Mouse (Mus musculus): ENCODE measurements around the gene Pdlim5. TPM values are rescaled to one million over a fixed set of nuclear protein-coding genes. Genes with fewer than 3 reads are reported as not detected.
A peak's percentile ranks its signal among the peaks of the same experiment; 100 is the strongest.

Pdlim5 gene
- total and polyA plus RNA-seq, 3 experiments: 508 to 668 (median 609) TPM

GRCm38 (mm10) chr3:142394000-142394411, 1.5 kb downstream of the Pdlim5 start:
- TF ChIP-seq POLR2A (IDR thresholded peaks at IDR 0.05; ENCODE audit: insufficient read depth, low read depth, low read length) (peak; percentile 45; the same call in 1 of the 2 replicates), EP300 (IDR thresholded peaks at IDR 0.05; ENCODE audit: insufficient read depth, low read depth, low read length) (0 out of 2 replicates have a peak, but pooled peaks have one; percentile 14), CTCF (IDR thresholded peaks at IDR 0.05) (peak; percentile 50)
- peak; percentile 41 to 56 for DNase-seq
- intact Hi-C loops (cut with DNase I): loop anchor here (2.0 to 10.0 kb wide), 3 partner anchors 49 to 171 kb away; partner anchors contain the start of gene Gbp3
- Histone ChIP-seq H3K4me3 (peak overlapping the region; percentile 84), H3K27me3 (ENCODE audit: control insufficient read depth, insufficient read depth, low read length) (no peaks in the 10 kb centered on the region), H3K36me3 (ENCODE audit: control insufficient read depth, insufficient read depth, low read length) (peaks cover 13% of the 10 kb centered on the region; the same call in 1 of the 2 replicates), H3K9ac (ENCODE audit: low read depth, low read length) (peak overlapping the region; percentile 58), H3K4me1 (ENCODE audit: control insufficient read depth, insufficient read depth, low read length) (peaks cover 2% of the 10 kb centered on the region), H3K27ac (peak overlapping the region; percentile 97), H3K79me2 (replicated peaks; ENCODE audit: control insufficient read depth, insufficient read depth, low read length) (no peaks in the 10 kb centered on the region)
- WGBS: 3% methylated on average over 9 of the region's 9 CpGs

DNA sequence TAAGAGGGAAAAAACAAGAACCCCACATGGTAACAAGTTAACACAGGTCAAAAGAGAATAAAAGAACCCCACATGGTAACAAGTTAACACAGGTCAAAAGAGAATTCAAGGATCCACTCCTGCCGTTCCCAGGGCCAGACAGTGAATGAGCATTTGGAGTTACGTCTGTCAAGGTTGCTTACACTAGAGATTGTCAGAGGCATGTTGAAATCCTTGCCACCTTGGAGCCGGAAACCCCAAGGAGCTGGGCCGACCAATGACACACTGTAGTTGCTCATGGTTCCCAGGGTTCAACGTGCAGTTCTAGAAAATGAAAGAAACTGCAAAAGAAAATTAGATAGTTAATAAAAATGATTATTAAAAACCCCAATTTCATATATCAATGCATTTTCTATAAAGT, 4.0 kb downstream of the Pdlim5 start:
- H3K4me1 ChIP-seq (ENCODE audit: control insufficient read depth, insufficient read depth, low read length): peaks cover 9% of the 10 kb centered on the region
- H3K27me3 ChIP-seq (ENCODE audit: control insufficient read depth, insufficient read depth, low read length): no peaks in the 10 kb centered on the region
- peaks cover 33% of the 10 kb centered on the region for H3K36me3 ChIP-seq (ENCODE audit: control insufficient read depth, insufficient read depth, low read length)
- H3K9ac ChIP-seq (ENCODE audit: low read depth, low read length): no peak overlapping the region
- H3K79me2 ChIP-seq (replicated peaks; ENCODE audit: control insufficient read depth, insufficient read depth, low read length): no peaks in the 10 kb centered on the region; the same call in none of the 2 replicates
- intact Hi-C loops (cut with DNase I): loop anchor here (10.0 kb wide), 1 partner anchor 173 kb away; the partner anchor contains the start of gene Gbp3
- no peak for DNase-seq
- peak overlapping the region; percentile 78 for H3K27ac ChIP-seq
- WGBS: 59% methylated on average over 5 of the region's 5 CpGs
- TF ChIP-seq CTCF (IDR thresholded peaks at IDR 0.05): no peak
- no peak for TF ChIP-seq EP300 (IDR thresholded peaks at IDR 0.05; ENCODE audit: insufficient read depth, low read depth, low read length)
- TF ChIP-seq POLR2A (IDR thresholded peaks at IDR 0.05; ENCODE audit: insufficient read depth, low read depth, low read length): no peak
- no peak overlapping the region for H3K4me3 ChIP-seq

- Histone ChIP-seq H3K36me3 (ENCODE audit: control insufficient read depth, insufficient read depth, low read length) (peaks cover 37% of the 10 kb centered on the region), H3K27me3 (ENCODE audit: control insufficient read depth, insufficient read depth, low read length) (no peaks in the 10 kb centered on the region), H3K27ac (peak overlapping the region; percentile 78), H3K4me3 (no peak overlapping the region), H3K9ac (ENCODE audit: low read depth, low read length) (no peak overlapping the region), H3K79me2 (replicated peaks; ENCODE audit: control insufficient read depth, insufficient read depth, low read length) (peaks cover under 1% of the 10 kb centered on the region), H3K4me1 (ENCODE audit: control insufficient read depth, insufficient read depth, low read length) (peaks cover 10% of the 10 kb centered on the region)
- 43% methylated on average over 2 of the region's 2 CpGs for WGBS
- peak; percentile 53; the same call in 1 of the 2 replicates for TF ChIP-seq POLR2A (IDR thresholded peaks at IDR 0.05; ENCODE audit: insufficient read depth, low read depth, low read length)
- no peak for TF ChIP-seq CTCF (IDR thresholded peaks at IDR 0.05)
- 0 out of 2 replicates have a peak, but pooled peaks have one; percentile 69 for TF ChIP-seq EP300 (IDR thresholded peaks at IDR 0.05; ENCODE audit: insufficient read depth, low read depth, low read length)
- intact Hi-C loops (cut with DNase I): loop anchor here (10.0 kb wide), 1 partner anchor 175 kb away; the partner anchor contains the start of gene Gbp3
- DNase-seq: peak in 1 of 2 experiments; percentile 61
Observed at GRCm38 (mm10) chr3:142390288-142390687, 5.2 kb downstream of the Pdlim5 start.

- H3K9ac ChIP-seq (ENCODE audit: low read depth, low read length): no peak overlapping the region
- WGBS: 46% methylated on average over 4 of the region's 4 CpGs
Observed at GRCm38 (mm10) chr3:142388189-142388588, 7.3 kb downstream of the Pdlim5 start.

DNA sequence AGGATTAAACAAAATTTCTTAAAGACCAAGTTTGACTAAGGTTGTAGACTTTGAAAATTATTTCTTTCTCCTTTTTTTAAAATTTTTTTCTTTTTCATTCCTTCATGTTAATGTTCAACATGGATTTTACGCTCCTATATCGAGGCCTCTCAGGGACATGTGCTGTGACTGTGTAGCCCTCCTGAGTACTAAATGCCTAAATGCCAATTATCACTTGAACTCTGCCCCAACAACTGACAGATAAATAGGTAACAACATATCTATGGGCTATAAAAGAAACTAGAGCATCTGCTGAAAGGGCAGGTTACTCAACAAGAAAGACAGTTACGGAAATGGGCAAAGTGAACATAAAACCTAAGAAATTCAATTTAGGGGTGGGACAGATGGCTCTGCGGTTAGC, 9.0 kb downstream of the Pdlim5 start:
- DNase-seq: no peak
- Histone ChIP-seq H3K4me3 (no peak overlapping the region), H3K9ac (ENCODE audit: low read depth, low read length) (no peak overlapping the region), H3K4me1 (ENCODE audit: control insufficient read depth, insufficient read depth, low read length) (peaks cover 13% of the 10 kb centered on the region), H3K27ac (peak overlapping the region; percentile 32; the same call in 1 of the 2 replicates), H3K36me3 (ENCODE audit: control insufficient read depth, insufficient read depth, low read length) (peaks cover 61% of the 10 kb centered on the region), H3K79me2 (replicated peaks; ENCODE audit: control insufficient read depth, insufficient read depth, low read length) (peaks cover 4% of the 10 kb centered on the region), H3K27me3 (ENCODE audit: control insufficient read depth, insufficient read depth, low read length) (no peaks in the 10 kb centered on the region)
- WGBS: 70% methylated on average over 4 of the region's 4 CpGs
- intact Hi-C loops (cut with DNase I): no loop called here
- TF ChIP-seq POLR2A (IDR thresholded peaks at IDR 0.05; ENCODE audit: insufficient read depth, low read depth, low read length) (no peak), CTCF (IDR thresholded peaks at IDR 0.05) (no peak)

More at GRCm38 (mm10) chr3:142388189-142388588, 7.3 kb downstream of the Pdlim5 start:
- H3K27me3 ChIP-seq (ENCODE audit: control insufficient read depth, insufficient read depth, low read length): no peaks in the 10 kb centered on the region
- peaks cover 51% of the 10 kb centered on the region for H3K36me3 ChIP-seq (ENCODE audit: control insufficient read depth, insufficient read depth, low read length)
- TF ChIP-seq CTCF (IDR thresholded peaks at IDR 0.05): no peak
- TF ChIP-seq EP300 (IDR thresholded peaks at IDR 0.05; ENCODE audit: insufficient read depth, low read depth, low read length): no peak
- TF ChIP-seq POLR2A (IDR thresholded peaks at IDR 0.05; ENCODE audit: insufficient read depth, low read depth, low read length): no peak
- DNase-seq: no peak
- H3K4me1 ChIP-seq (ENCODE audit: control insufficient read depth, insufficient read depth, low read length): peaks cover 11% of the 10 kb centered on the region
- intact Hi-C loops (cut with DNase I): no loop called here
- peaks cover 4% of the 10 kb centered on the region for H3K79me2 ChIP-seq (replicated peaks; ENCODE audit: control insufficient read depth, insufficient read depth, low read length)
- no peak overlapping the region; the same call in 1 of the 2 replicates for H3K4me3 ChIP-seq
- peak overlapping the region; percentile 78 for H3K27ac ChIP-seq

GRCm38 (mm10) chr3:142385690-142386089, 9.8 kb downstream of the Pdlim5 start:
- no peak overlapping the region for H3K9ac ChIP-seq (ENCODE audit: low read depth, low read length)
- peaks cover 13% of the 10 kb centered on the region for H3K4me1 ChIP-seq (ENCODE audit: control insufficient read depth, insufficient read depth, low read length)
- H3K4me3 ChIP-seq: no peak overlapping the region
- WGBS: 56% methylated on average over 2 of the region's 2 CpGs
- no peak for TF ChIP-seq CTCF (IDR thresholded peaks at IDR 0.05)
- no peak for TF ChIP-seq POLR2A (IDR thresholded peaks at IDR 0.05; ENCODE audit: insufficient read depth, low read depth, low read length)
- TF ChIP-seq EP300 (IDR thresholded peaks at IDR 0.05; ENCODE audit: insufficient read depth, low read depth, low read length): no peak
- H3K27me3 ChIP-seq (ENCODE audit: control insufficient read depth, insufficient read depth, low read length): no peaks in the 10 kb centered on the region
- intact Hi-C loops (cut with DNase I): no loop called here
- no peak overlapping the region for H3K27ac ChIP-seq
- H3K79me2 ChIP-seq (replicated peaks; ENCODE audit: control insufficient read depth, insufficient read depth, low read length): peaks cover 4% of the 10 kb centered on the region
- H3K36me3 ChIP-seq (ENCODE audit: control insufficient read depth, insufficient read depth, low read length): peaks cover 61% of the 10 kb centered on the region
- DNase-seq: no peak
